Mouse (Mus musculus) hindbrain, embryonic 15.5 days (tissue): ENCODE measurements around the gene Gm20388. TPM values are rescaled to one million over a fixed set of nuclear protein-coding genes. Genes with fewer than 3 reads are reported as not detected.

ENCODE experiments used
- ATAC-seq: fragments of 200-750 bp; cut with Nextera tagmentation; 2 replicates; pipeline ENCODE4 v1.8.0; 2017; ENCODE audit warnings: low read depth, moderate number of reproducible peaks, moderate TSS enrichment; ENCODE audit not compliant: low FRiP score
- H3K27ac ChIP-seq: fragments of 300-500 bp; sonication (generic); replicated peaks from 2 replicates; pipeline ENCODE4 v1.5.1; 2015; ENCODE audit warnings: mild to moderate bottlenecking, inconsistent platforms
- H3K27me3 ChIP-seq: fragments of 300-500 bp; sonication (generic); 2 replicates; pipeline ENCODE4 v1.6.1; 2015; ENCODE audit warnings: control low read depth, inconsistent platforms
- H3K36me3 ChIP-seq: fragments of 300-500 bp; sonication (generic); 2 replicates; pipeline ENCODE4 v1.6.1; 2015; ENCODE audit warnings: control low read depth, inconsistent platforms
- H3K4me1 ChIP-seq: fragments of 300-500 bp; sonication (generic); replicated peaks from 2 replicates; pipeline ENCODE4 v1.6.1; 2015; ENCODE audit warnings: control low read depth, inconsistent platforms
- H3K4me2 ChIP-seq: fragments of 300-500 bp; sonication (generic); 2 replicates; pipeline ENCODE4 v1.6.1; 2015; ENCODE audit warnings: moderate library complexity, mild to moderate bottlenecking, inconsistent platforms
- H3K4me3 ChIP-seq: fragments of 300-500 bp; sonication (generic); 2 replicates; pipeline ENCODE4 v1.5.1; 2015; ENCODE audit warnings: mild to moderate bottlenecking, inconsistent platforms
- H3K9ac ChIP-seq: fragments of 300-500 bp; sonication (generic); 2 replicates; pipeline ENCODE4 v1.6.1; 2015; ENCODE audit warnings: inconsistent platforms
- H3K9me3 ChIP-seq: fragments of 300-500 bp; sonication (generic); 2 replicates; pipeline ENCODE4 v1.6.1; 2016; ENCODE audit warnings: control low read depth, inconsistent platforms
- WGBS: fragments of 180-500 bp; shearing (Covaris S2); methylation state at CpG from one replicate; pipeline ENCODE4 v1.1.7; 2015; 5-methylcytosine and 5-hydroxymethylcytosine counted together
- polyA plus RNA-seq: library from polyadenylated mRNA; unstranded; fragments of >200 nt; fragmentation: Nextera tagmentation; extraction: Ambion mirVana; gene quantifications from 2 replicates; pipeline ENCODE4 v1.2.1, GENCODE M21; 2015

The Gm20388 gene
- polyA plus RNA-seq, 1 experiment from 2014 or later = 5.4 TPM

DNA sequence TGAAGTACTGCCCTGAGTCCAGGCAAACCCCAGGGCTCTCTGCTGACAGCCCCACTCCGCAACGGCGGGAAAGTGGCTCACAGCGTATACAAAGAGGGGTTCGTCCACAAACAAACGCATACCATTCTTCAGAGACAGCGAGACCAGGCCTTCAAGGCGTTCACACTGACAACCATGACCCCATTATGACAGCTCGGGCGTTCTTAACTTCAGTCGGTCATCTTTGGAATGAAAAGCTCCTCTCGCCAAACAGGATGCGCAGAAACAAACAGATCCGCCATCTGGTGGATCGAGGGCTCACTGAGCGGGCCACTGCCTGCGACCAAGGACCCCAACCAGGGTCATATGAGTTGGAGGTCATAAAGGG, 3947.9 kb downstream of the Gm20388 start:
- Histone ChIP-seq H3K4me1 (peaks cover 19% of the 10 kb centered on the region), H3K4me2 (peak overlapping the region; percentile 89), H3K27ac (peak overlapping the region; percentile 91), H3K9ac (peak overlapping the region; percentile 85), H3K36me3 (no peaks in the 10 kb centered on the region), H3K4me3 (peak overlapping the region; percentile 98), H3K9me3 (no peaks in the 10 kb centered on the region), H3K27me3 (peaks cover 13% of the 10 kb centered on the region; the same call in 1 of the 2 replicates)
- under 1% methylated on average over 17 of the region's 17 CpGs for WGBS
- peak; percentile 20; the same call in 1 of the 2 replicates for ATAC-seq

- WGBS = under 1% methylated on average over 70 of the region's 79 CpGs
- H3K4me2 ChIP-seq = peak overlapping the region; percentile 89
- peak overlapping the region; percentile 91 for H3K27ac ChIP-seq
- H3K9me3 ChIP-seq = no peaks in the 10 kb centered on the region
- H3K36me3 ChIP-seq = no peaks in the 10 kb centered on the region
- peak overlapping the region; percentile 98 for H3K4me3 ChIP-seq
- H3K9ac ChIP-seq = peak overlapping the region; percentile 85
- ATAC-seq = peak; percentile 98
- peaks cover 22% of the 10 kb centered on the region for H3K4me1 ChIP-seq
- peaks cover 16% of the 10 kb centered on the region; the same call in 1 of the 2 replicates for H3K27me3 ChIP-seq
Observed at GRCm38 (mm10) chr8:123858941-123859647, 3948.5 kb downstream of the Gm20388 start.

GRCm38 (mm10) chr8:123859648-123860259, 3949.1 kb downstream of the Gm20388 start, which contains the start of gene Ccsap:
TSS of gene Ccsap (minus strand) at chr8:123860209.
- Histone ChIP-seq H3K4me3 (peak within 1 kb of the TSS; percentile 98), H3K27me3 (peaks cover 17% of the 10 kb centered on the region; the same call in 1 of the 2 replicates), H3K9ac (peak within 1 kb of the TSS; percentile 85), H3K9me3 (no peaks in the 10 kb centered on the region), H3K27ac (peak within 1 kb of the TSS; percentile 91), H3K4me1 (peaks cover 26% of the 10 kb centered on the region), H3K4me2 (peak within 1 kb of the TSS; percentile 89), H3K36me3 (no peaks in the 10 kb centered on the region)
- ATAC-seq = no peak; the same call in 1 of the 2 replicates
- 2% methylated on average over 47 of the region's 48 CpGs for WGBS

DNA sequence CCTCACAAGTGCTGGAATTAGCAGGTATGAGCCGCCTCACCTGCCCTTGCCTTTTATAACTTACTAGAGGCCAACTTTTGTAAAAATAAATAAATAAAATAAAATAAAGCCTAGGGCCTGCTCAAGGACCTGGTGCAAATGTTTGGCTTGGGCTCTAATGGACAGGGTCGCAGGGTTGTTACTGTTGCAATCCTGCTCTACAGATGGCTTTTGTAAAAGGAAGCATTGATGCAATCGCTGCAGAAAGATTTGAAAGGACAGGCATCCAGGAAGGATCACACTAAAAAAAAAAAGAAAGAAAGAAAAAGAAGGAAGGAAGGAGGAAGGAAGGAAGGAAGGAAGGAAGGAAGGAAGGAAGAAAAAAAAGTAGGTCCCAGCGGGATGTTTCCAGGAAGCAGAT, 3949.7 kb downstream of the Gm20388 start:
- Histone ChIP-seq H3K4me3 (peak overlapping the region; percentile 98), H3K9me3 (no peaks in the 10 kb centered on the region), H3K36me3 (no peaks in the 10 kb centered on the region), H3K4me1 (peaks cover 26% of the 10 kb centered on the region), H3K4me2 (peak overlapping the region; percentile 89), H3K27ac (peak overlapping the region; percentile 91; the same call in 1 of the 2 replicates), H3K9ac (no peak overlapping the region), H3K27me3 (peaks cover 19% of the 10 kb centered on the region; the same call in 1 of the 2 replicates)
- WGBS = 73% methylated on average over 4 of the region's 4 CpGs
- ATAC-seq = no peak

DNA sequence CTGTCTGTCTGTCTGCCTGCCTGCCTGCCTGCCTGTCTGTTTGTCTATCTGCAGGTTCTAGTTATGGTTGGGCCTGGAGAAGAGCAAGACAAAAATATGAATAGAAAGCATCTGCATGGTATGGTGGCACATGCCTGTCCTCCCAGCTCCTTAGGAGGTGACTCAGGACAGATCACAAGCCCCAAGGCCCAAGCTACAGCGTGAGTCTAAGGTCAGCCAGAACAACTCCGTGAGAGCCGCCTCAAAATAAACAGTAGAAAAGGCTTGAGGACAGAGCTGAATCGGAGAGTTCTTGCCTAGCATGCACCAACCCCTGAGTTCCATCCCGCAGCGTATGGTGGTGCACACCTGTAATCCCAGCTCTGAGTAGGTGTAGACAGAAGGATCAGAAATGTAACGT, 3955.1 kb downstream of the Gm20388 start:
- no peaks in the 10 kb centered on the region for H3K9me3 ChIP-seq
- no peak overlapping the region for H3K4me3 ChIP-seq
- H3K36me3 ChIP-seq = no peaks in the 10 kb centered on the region
- H3K4me2 ChIP-seq = no peak overlapping the region
- WGBS = 84% methylated on average over 7 of the region's 7 CpGs
- peaks cover 6% of the 10 kb centered on the region for H3K4me1 ChIP-seq
- no peak for ATAC-seq
- no peak overlapping the region for H3K9ac ChIP-seq
- H3K27ac ChIP-seq = no peak overlapping the region
- H3K27me3 ChIP-seq = peaks cover 17% of the 10 kb centered on the region; the same call in 1 of the 2 replicates

DNA sequence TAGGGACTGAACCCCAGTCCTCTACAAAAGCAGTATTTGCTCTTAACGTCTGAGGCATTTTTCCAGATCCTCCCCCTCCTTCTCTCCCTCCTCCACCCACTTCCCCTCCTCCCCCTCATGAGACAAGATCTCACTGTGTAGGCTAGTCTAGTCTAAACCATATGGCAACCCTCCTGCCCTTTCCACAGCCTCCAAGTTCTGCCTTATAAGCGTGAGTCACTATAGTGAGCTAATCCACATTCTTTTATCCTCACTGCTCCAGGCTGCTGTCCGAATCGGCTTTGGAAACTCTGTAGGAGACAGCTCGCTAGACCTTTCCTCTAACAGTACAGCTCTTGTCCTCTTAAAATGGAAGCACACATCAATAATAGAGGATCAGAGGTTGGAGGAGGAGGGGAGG, 3956.3 kb downstream of the Gm20388 start:
- Histone ChIP-seq H3K4me3 (no peak overlapping the region), H3K27me3 (peaks cover 13% of the 10 kb centered on the region; the same call in 1 of the 2 replicates), H3K36me3 (no peaks in the 10 kb centered on the region), H3K9ac (no peak overlapping the region), H3K9me3 (no peaks in the 10 kb centered on the region), H3K4me2 (no peak overlapping the region), H3K4me1 (peaks cover 6% of the 10 kb centered on the region), H3K27ac (no peak overlapping the region)
- WGBS = 31% methylated on average over 5 of the region's 5 CpGs
- ATAC-seq = no peak

- no peak for ATAC-seq
- H3K9me3 ChIP-seq = no peaks in the 10 kb centered on the region
- WGBS = 80% methylated on average over 9 of the region's 9 CpGs
Observed at GRCm38 (mm10) chr8:123872048-123872447, 3961.4 kb downstream of the Gm20388 start.

GRCm38 (mm10) chr8:123873364-123873763, 3962.7 kb downstream of the Gm20388 start:
- H3K27ac ChIP-seq = no peak overlapping the region
- H3K4me1 ChIP-seq = no peaks in the 10 kb centered on the region
- no peak for ATAC-seq
- no peaks in the 10 kb centered on the region for H3K36me3 ChIP-seq
- 86% methylated on average over 6 of the region's 6 CpGs for WGBS
- no peak overlapping the region for H3K9ac ChIP-seq
- H3K9me3 ChIP-seq = no peaks in the 10 kb centered on the region
- no peaks in the 10 kb centered on the region for H3K27me3 ChIP-seq
- H3K4me3 ChIP-seq = no peak overlapping the region
- H3K4me2 ChIP-seq = no peak overlapping the region

More at GRCm38 (mm10) chr8:123872048-123872447, 3961.4 kb downstream of the Gm20388 start:
- Histone ChIP-seq H3K27me3 (no peaks in the 10 kb centered on the region), H3K9ac (no peak overlapping the region), H3K4me3 (no peak overlapping the region), H3K4me2 (no peak overlapping the region), H3K36me3 (no peaks in the 10 kb centered on the region), H3K4me1 (no peaks in the 10 kb centered on the region), H3K27ac (no peak overlapping the region)

- ATAC-seq = no peak
- Histone ChIP-seq H3K27me3 (no peaks in the 10 kb centered on the region), H3K36me3 (no peaks in the 10 kb centered on the region), H3K9me3 (no peaks in the 10 kb centered on the region), H3K9ac (no peak overlapping the region), H3K4me1 (no peaks in the 10 kb centered on the region), H3K27ac (no peak overlapping the region), H3K4me2 (no peak overlapping the region), H3K4me3 (no peak overlapping the region)
- WGBS = 76% methylated on average over 11 of the region's 11 CpGs
Observed at GRCm38 (mm10) chr8:123874324-123874723, 3963.7 kb downstream of the Gm20388 start.

DNA sequence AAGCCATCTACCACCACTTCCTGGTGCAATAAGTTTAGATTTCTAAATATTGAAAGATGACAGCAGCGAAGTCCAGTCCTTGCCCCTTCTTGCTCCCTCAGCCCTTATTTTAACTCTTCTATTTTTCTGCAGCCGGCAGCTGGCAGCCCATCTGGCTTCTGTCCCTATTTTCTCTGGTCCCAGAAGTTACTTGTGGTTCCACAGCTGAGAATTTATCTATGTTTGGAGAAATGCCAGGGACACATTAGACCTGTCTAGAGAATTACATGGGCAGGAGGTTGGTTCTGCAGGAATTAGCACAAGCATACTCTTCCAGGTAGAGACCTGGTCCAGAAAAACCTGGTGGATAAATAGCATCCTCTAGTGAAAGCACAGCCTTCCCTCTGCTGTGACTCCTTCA, 3967.2 kb downstream of the Gm20388 start:
- Histone ChIP-seq H3K9ac (no peak overlapping the region), H3K4me2 (no peak overlapping the region), H3K4me3 (no peak overlapping the region), H3K4me1 (no peaks in the 10 kb centered on the region), H3K36me3 (no peaks in the 10 kb centered on the region), H3K27me3 (no peaks in the 10 kb centered on the region), H3K9me3 (no peaks in the 10 kb centered on the region), H3K27ac (no peak overlapping the region)
- no peak for ATAC-seq
- 66% methylated on average over 2 of the region's 2 CpGs for WGBS

- H3K4me1 ChIP-seq = peaks cover 15% of the 10 kb centered on the region
- no peak overlapping the region for H3K27ac ChIP-seq
- no peaks in the 10 kb centered on the region for H3K36me3 ChIP-seq
- no peak overlapping the region for H3K9ac ChIP-seq
- H3K4me2 ChIP-seq = no peak overlapping the region
- H3K27me3 ChIP-seq = no peaks in the 10 kb centered on the region
- 56% methylated on average over 10 of the region's 10 CpGs for WGBS
- ATAC-seq = no peak
- no peaks in the 10 kb centered on the region for H3K9me3 ChIP-seq
- H3K4me3 ChIP-seq = no peak overlapping the region
Observed at GRCm38 (mm10) chr8:123880271-123880670, 3969.6 kb downstream of the Gm20388 start.

GRCm38 (mm10) chr8:123880821-123881350, 3970.2 kb downstream of the Gm20388 start:
- Histone ChIP-seq H3K4me2 (no peak overlapping the region), H3K9ac (no peak overlapping the region), H3K4me3 (no peak overlapping the region), H3K27ac (no peak overlapping the region), H3K27me3 (no peaks in the 10 kb centered on the region), H3K4me1 (peaks cover 16% of the 10 kb centered on the region), H3K9me3 (no peaks in the 10 kb centered on the region), H3K36me3 (no peaks in the 10 kb centered on the region)
- no peak for ATAC-seq
- WGBS = 58% methylated on average over 4 of the region's 4 CpGs
